Mouse (Mus musculus): ENCODE results near the gene Sar1b. TPM values are rescaled to one million over a fixed set of nuclear protein-coding genes. Genes with fewer than 3 reads are reported as not detected.

Gene Sar1b
- total and polyA plus RNA-seq, 2 experiments from 2014 or later = 118 to 235 TPM

- ATAC-seq (no peak), DNase-seq (ENCODE audit: low spot score) (no peak)
- H3K27ac ChIP-seq = no peak overlapping the region
- 0 out of 2 replicates have a peak, but pooled peaks cover 4% of the 10 kb centered on the region for H3K36me3 ChIP-seq (ENCODE audit: insufficient read depth, low read length)
- H3K4me1 ChIP-seq (ENCODE audit: insufficient read depth, low read length) = peaks cover 10% of the 10 kb centered on the region; the same call in 1 of the 2 replicates
- WGBS = 97% methylated on average over 12 of the region's 12 CpGs
- no peaks in the 10 kb centered on the region for H3K9me3 ChIP-seq (ENCODE audit: low read length)
- H3K4me3 ChIP-seq (ENCODE audit: low read length) = no peak overlapping the region
- no peak for TF ChIP-seq CTCF (IDR thresholded peaks at IDR 0.05; ENCODE audit: low read depth)
- H3K4me2 ChIP-seq (ENCODE audit: low read depth, low read length) = no peak overlapping the region
- no peak overlapping the region for H3K9ac ChIP-seq (replicated peaks; ENCODE audit: low read length)
- H3K27me3 ChIP-seq (ENCODE audit: insufficient read depth, low read length) = no peaks in the 10 kb centered on the region
Measured at GRCm38 (mm10) chr11:51835598-51835997, 72.1 kb downstream of the Sar1b start.

- H3K4me2 ChIP-seq (ENCODE audit: low read depth, low read length) = no peak overlapping the region
- H3K27me3 ChIP-seq (ENCODE audit: insufficient read depth, low read length) = no peaks in the 10 kb centered on the region
- H3K9ac ChIP-seq (replicated peaks; ENCODE audit: low read length) = no peak overlapping the region
- peaks cover 10% of the 10 kb centered on the region; the same call in 1 of the 2 replicates for H3K4me1 ChIP-seq (ENCODE audit: insufficient read depth, low read length)
- ATAC-seq = no peak
- H3K9me3 ChIP-seq (ENCODE audit: low read length) = no peaks in the 10 kb centered on the region
- H3K4me3 ChIP-seq (ENCODE audit: low read length) = no peak overlapping the region
- no peak for TF ChIP-seq CTCF (IDR thresholded peaks at IDR 0.05; ENCODE audit: low read depth)
- 0 out of 2 replicates have a peak, but pooled peaks cover 4% of the 10 kb centered on the region for H3K36me3 ChIP-seq (ENCODE audit: insufficient read depth, low read length)
- WGBS = 84% methylated on average over 6 of the region's 6 CpGs
- H3K27ac ChIP-seq = no peak overlapping the region
- DNase-seq (ENCODE audit: low spot score) = no peak
Measured at GRCm38 (mm10) chr11:51836506-51836905, 73.0 kb downstream of the Sar1b start.

GRCm38 (mm10) chr11:51837164-51838153 lies 74.0 kb downstream of the Sar1b start:
- Histone ChIP-seq H3K9ac (replicated peaks; ENCODE audit: low read length) (no peak overlapping the region), H3K4me1 (ENCODE audit: insufficient read depth, low read length) (peaks cover 8% of the 10 kb centered on the region; the same call in 1 of the 2 replicates), H3K4me3 (ENCODE audit: low read length) (no peak overlapping the region), H3K27me3 (ENCODE audit: insufficient read depth, low read length) (no peaks in the 10 kb centered on the region), H3K27ac (no peak overlapping the region), H3K36me3 (ENCODE audit: insufficient read depth, low read length) (0 out of 2 replicates have a peak, but pooled peaks cover 4% of the 10 kb centered on the region), H3K4me2 (ENCODE audit: low read depth, low read length) (no peak overlapping the region), H3K9me3 (ENCODE audit: low read length) (no peaks in the 10 kb centered on the region)
- DNase-seq (ENCODE audit: low spot score) = no peak
- no peak for TF ChIP-seq CTCF (IDR thresholded peaks at IDR 0.05; ENCODE audit: low read depth)
- ATAC-seq = no peak
- WGBS = 69% methylated on average over 8 of the region's 8 CpGs

GRCm38 (mm10) chr11:51839106-51839505 lies 75.6 kb downstream of the Sar1b start:
- no peaks in the 10 kb centered on the region for H3K27me3 ChIP-seq (ENCODE audit: insufficient read depth, low read length)
- no peaks in the 10 kb centered on the region for H3K9me3 ChIP-seq (ENCODE audit: low read length)
- H3K9ac ChIP-seq (replicated peaks; ENCODE audit: low read length) = no peak overlapping the region
- DNase-seq (ENCODE audit: low spot score) (no peak), ATAC-seq (no peak)
- H3K27ac ChIP-seq = no peak overlapping the region
- no peaks in the 10 kb centered on the region for H3K36me3 ChIP-seq (ENCODE audit: insufficient read depth, low read length)
- H3K4me1 ChIP-seq (ENCODE audit: insufficient read depth, low read length) = no peaks in the 10 kb centered on the region
- no peak overlapping the region for H3K4me2 ChIP-seq (ENCODE audit: low read depth, low read length)
- H3K4me3 ChIP-seq (ENCODE audit: low read length) = no peak overlapping the region
- no peak for TF ChIP-seq CTCF (IDR thresholded peaks at IDR 0.05; ENCODE audit: low read depth)
- 82% methylated on average over 2 of the region's 2 CpGs for WGBS

GRCm38 (mm10) chr11:51839973-51840372 lies 76.5 kb downstream of the Sar1b start:
- TF ChIP-seq CTCF (IDR thresholded peaks at IDR 0.05; ENCODE audit: low read depth) = no peak
- Histone ChIP-seq H3K9ac (replicated peaks; ENCODE audit: low read length) (no peak overlapping the region), H3K27ac (no peak overlapping the region), H3K4me1 (ENCODE audit: insufficient read depth, low read length) (peaks cover 4% of the 10 kb centered on the region; the same call in 1 of the 2 replicates), H3K36me3 (ENCODE audit: insufficient read depth, low read length) (no peaks in the 10 kb centered on the region), H3K27me3 (ENCODE audit: insufficient read depth, low read length) (no peaks in the 10 kb centered on the region), H3K9me3 (ENCODE audit: low read length) (no peaks in the 10 kb centered on the region), H3K4me2 (ENCODE audit: low read depth, low read length) (no peak overlapping the region), H3K4me3 (ENCODE audit: low read length) (no peak overlapping the region)
- ATAC-seq (no peak), DNase-seq (ENCODE audit: low spot score) (no peak)
- WGBS = 85% methylated on average over 11 of the region's 11 CpGs

GRCm38 (mm10) chr11:51840657-51841056 lies 77.2 kb downstream of the Sar1b start:
- H3K27me3 ChIP-seq (ENCODE audit: insufficient read depth, low read length) = no peaks in the 10 kb centered on the region
- H3K4me1 ChIP-seq (ENCODE audit: insufficient read depth, low read length) = peaks cover 4% of the 10 kb centered on the region; the same call in 1 of the 2 replicates
- H3K9me3 ChIP-seq (ENCODE audit: low read length) = no peaks in the 10 kb centered on the region
- WGBS = 89% methylated on average over 9 of the region's 9 CpGs
- no peak overlapping the region for H3K27ac ChIP-seq
- no peak overlapping the region for H3K4me2 ChIP-seq (ENCODE audit: low read depth, low read length)
- DNase-seq (ENCODE audit: low spot score) = no peak
- no peak for TF ChIP-seq CTCF (IDR thresholded peaks at IDR 0.05; ENCODE audit: low read depth)
- no peak overlapping the region for H3K4me3 ChIP-seq (ENCODE audit: low read length)
- no peak for ATAC-seq
- H3K36me3 ChIP-seq (ENCODE audit: insufficient read depth, low read length) = no peaks in the 10 kb centered on the region
- H3K9ac ChIP-seq (replicated peaks; ENCODE audit: low read length) = no peak overlapping the region

Measured in hindbrain, postnatal 0 days (tissue).